Mouse (Mus musculus) intestine, embryonic 16.5 days (tissue): ENCODE data around the gene Srf. TPM values are rescaled to one million over a fixed set of nuclear protein-coding genes. Genes with fewer than 3 reads are reported as not detected.

ENCODE experiments used
- ATAC-seq: fragments of 200-750 bp; cut with Nextera tagmentation; 2 replicates; pipeline ENCODE4 v1.8.0; 2017; ENCODE audit warnings: moderate TSS enrichment, moderate library complexity
- H3K27ac ChIP-seq: fragments of 300-500 bp; sonication (generic); 2 replicates; pipeline ENCODE4 v1.5.1; 2014; ENCODE audit warnings: mild to moderate bottlenecking, low read length
- H3K27me3 ChIP-seq: fragments of 300-500 bp; sonication (generic); replicated peaks from 2 replicates; pipeline ENCODE4 v1.6.1; 2014; ENCODE audit warnings: low read length, control low read depth, mixed read lengths; ENCODE audit not compliant: control insufficient read depth, insufficient read depth
- H3K36me3 ChIP-seq: fragments of 300-500 bp; sonication (generic); 2 replicates; pipeline ENCODE4 v1.6.1; 2014; ENCODE audit warnings: low read length, control low read depth; ENCODE audit not compliant: control insufficient read depth, insufficient read depth
- H3K4me1 ChIP-seq: fragments of 300-500 bp; sonication (generic); 2 replicates; pipeline ENCODE4 v1.6.1; 2014; ENCODE audit warnings: low read length, control low read depth, mixed read lengths; ENCODE audit not compliant: control insufficient read depth, insufficient read depth
- H3K4me2 ChIP-seq: fragments of 300-500 bp; sonication (generic); 2 replicates; pipeline ENCODE4 v1.6.1; 2014; ENCODE audit warnings: low read depth, low read length, control low read depth
- H3K4me3 ChIP-seq: fragments of 300-500 bp; sonication (generic); 2 replicates; pipeline ENCODE4 v1.5.1; 2014; ENCODE audit warnings: mild to moderate bottlenecking, low read length
- H3K9ac ChIP-seq: fragments of 300-500 bp; sonication (generic); 2 replicates; pipeline ENCODE4 v1.6.1; 2014; ENCODE audit warnings: low read depth, low read length
- H3K9me3 ChIP-seq: fragments of 300-500 bp; sonication (generic); 2 replicates; pipeline ENCODE4 v1.6.1; 2016; ENCODE audit warnings: low read length, control low read depth; ENCODE audit not compliant: control insufficient read depth
- WGBS: fragments of 180-500 bp; shearing (Covaris S2); extraction: QIAGEN DNeasy Blood & Tissue Kit; methylation state at CpG from one replicate; pipeline ENCODE4 v1.1.7; 2014; 5-methylcytosine and 5-hydroxymethylcytosine counted together
- polyA plus RNA-seq: library from polyadenylated mRNA; unstranded; fragments of >200 nt; fragmentation: Nextera tagmentation; extraction: Ambion mirVana; gene quantifications from 2 replicates; pipeline ENCODE4 v1.2.1, GENCODE M21; 2015

Gene Srf
- polyA plus RNA-seq = 4.9 and 5.9 TPM in 2 replicates

- Histone ChIP-seq H3K4me2 (peak within 1 kb of the TSS; percentile 82), H3K9me3 (no peaks in the 10 kb centered on the region), H3K4me1 (peaks cover 29% of the 10 kb centered on the region), H3K4me3 (peak within 1 kb of the TSS; percentile 97), H3K36me3 (peaks cover 9% of the 10 kb centered on the region; the same call in 1 of the 2 replicates), H3K27me3 (no peaks in the 10 kb centered on the region), H3K27ac (peak within 1 kb of the TSS; percentile 93), H3K9ac (peak within 1 kb of the TSS; percentile 100)
- peak; percentile 95 for ATAC-seq
- under 1% methylated on average over 85 of the region's 87 CpGs for WGBS
Measured at GRCm38 (mm10) chr17:46555673-46556583, at the start of gene Srf. Gene Srf, minus strand, starts transcription at chr17:46556175.

GRCm38 (mm10) chr17:46605126-46605525 lies 49.2 kb upstream of the Srf start:
- Histone ChIP-seq H3K36me3 (no peaks in the 10 kb centered on the region), H3K4me2 (no peak overlapping the region), H3K27me3 (no peaks in the 10 kb centered on the region), H3K4me3 (no peak overlapping the region), H3K27ac (no peak overlapping the region), H3K9ac (no peak overlapping the region), H3K4me1 (peaks cover 16% of the 10 kb centered on the region; the same call in 1 of the 2 replicates), H3K9me3 (no peaks in the 10 kb centered on the region)
- no peak for ATAC-seq
- WGBS = 60% methylated on average over 5 of the region's 5 CpGs

GRCm38 (mm10) chr17:46603229-46603628 lies 47.3 kb upstream of the Srf start:
- no peak overlapping the region for H3K9ac ChIP-seq
- ATAC-seq = no peak
- WGBS = 96% methylated on average over 4 of the region's 4 CpGs
- H3K4me2 ChIP-seq = no peak overlapping the region
- H3K9me3 ChIP-seq = no peaks in the 10 kb centered on the region
- no peak overlapping the region for H3K27ac ChIP-seq
- H3K36me3 ChIP-seq = no peaks in the 10 kb centered on the region
- H3K4me3 ChIP-seq = no peak overlapping the region
- no peaks in the 10 kb centered on the region for H3K27me3 ChIP-seq
- H3K4me1 ChIP-seq = peaks cover 11% of the 10 kb centered on the region; the same call in 1 of the 2 replicates

GRCm38 (mm10) chr17:46602212-46602611 lies 46.2 kb upstream of the Srf start:
- H3K27ac ChIP-seq = no peak overlapping the region; the same call in 1 of the 2 replicates
- H3K4me3 ChIP-seq = no peak overlapping the region
- H3K9me3 ChIP-seq = no peaks in the 10 kb centered on the region
- peaks cover 11% of the 10 kb centered on the region; the same call in 1 of the 2 replicates for H3K4me1 ChIP-seq
- no peaks in the 10 kb centered on the region for H3K27me3 ChIP-seq
- no peak overlapping the region for H3K9ac ChIP-seq
- H3K4me2 ChIP-seq = no peak overlapping the region
- ATAC-seq = peak; percentile 23; the same call in 1 of the 2 replicates
- no peaks in the 10 kb centered on the region for H3K36me3 ChIP-seq
- WGBS = 63% methylated on average over 9 of the region's 9 CpGs

- no peak overlapping the region for H3K4me2 ChIP-seq
- peaks cover 11% of the 10 kb centered on the region; the same call in 1 of the 2 replicates for H3K4me1 ChIP-seq
- no peak overlapping the region for H3K4me3 ChIP-seq
- no peak for ATAC-seq
- H3K27ac ChIP-seq = no peak overlapping the region
- no peaks in the 10 kb centered on the region for H3K36me3 ChIP-seq
- WGBS = 90% methylated on average over 2 of the region's 2 CpGs
- no peaks in the 10 kb centered on the region for H3K9me3 ChIP-seq
- no peaks in the 10 kb centered on the region for H3K27me3 ChIP-seq
- no peak overlapping the region for H3K9ac ChIP-seq
Measured at GRCm38 (mm10) chr17:46600569-46600968, 44.6 kb upstream of the Srf start.

- no peak overlapping the region for H3K4me3 ChIP-seq
- no peak overlapping the region for H3K9ac ChIP-seq
- peaks cover 14% of the 10 kb centered on the region for H3K4me1 ChIP-seq
- no peak overlapping the region for H3K4me2 ChIP-seq
- H3K9me3 ChIP-seq = no peaks in the 10 kb centered on the region
- no peak overlapping the region for H3K27ac ChIP-seq
- no peak for ATAC-seq
- 85% methylated on average over 4 of the region's 4 CpGs for whole genome bisulfite sequencing
- H3K36me3 ChIP-seq = no peaks in the 10 kb centered on the region
- no peaks in the 10 kb centered on the region for H3K27me3 ChIP-seq
Measured at GRCm38 (mm10) chr17:46598963-46599362, 43.0 kb upstream of the Srf start.

GRCm38 (mm10) chr17:46597956-46598355 lies 42.0 kb upstream of the Srf start:
- no peaks in the 10 kb centered on the region for H3K27me3 ChIP-seq
- no peaks in the 10 kb centered on the region for H3K36me3 ChIP-seq
- ATAC-seq = no peak
- 78% methylated on average over 11 of the region's 11 CpGs for WGBS
- peaks cover 17% of the 10 kb centered on the region for H3K4me1 ChIP-seq
- no peak overlapping the region for H3K4me2 ChIP-seq
- no peak overlapping the region for H3K9ac ChIP-seq
- H3K4me3 ChIP-seq = no peak overlapping the region
- no peaks in the 10 kb centered on the region for H3K9me3 ChIP-seq
- no peak overlapping the region for H3K27ac ChIP-seq

GRCm38 (mm10) chr17:46595336-46595735 lies 39.4 kb upstream of the Srf start:
- Histone ChIP-seq H3K9me3 (no peaks in the 10 kb centered on the region), H3K9ac (0 out of 2 replicates have a peak overlapping the region, but pooled peaks have one; percentile 10), H3K27me3 (no peaks in the 10 kb centered on the region), H3K27ac (0 out of 2 replicates have a peak overlapping the region, but pooled peaks have one; percentile 65), H3K4me1 (peaks cover 19% of the 10 kb centered on the region; the same call in 1 of the 2 replicates), H3K4me3 (no peak overlapping the region), H3K4me2 (no peak overlapping the region), H3K36me3 (peaks cover 3% of the 10 kb centered on the region; the same call in 1 of the 2 replicates)
- no peak for ATAC-seq
- WGBS = 81% methylated on average over 6 of the region's 6 CpGs

GRCm38 (mm10) chr17:46594606-46595005 lies 38.6 kb upstream of the Srf start:
- Histone ChIP-seq H3K27ac (peak overlapping the region; percentile 65), H3K27me3 (no peaks in the 10 kb centered on the region), H3K4me1 (peaks cover 20% of the 10 kb centered on the region; the same call in 1 of the 2 replicates), H3K9ac (peak overlapping the region; percentile 10; the same call in 1 of the 2 replicates), H3K4me2 (no peak overlapping the region), H3K36me3 (peaks cover 8% of the 10 kb centered on the region), H3K9me3 (no peaks in the 10 kb centered on the region), H3K4me3 (no peak overlapping the region)
- WGBS = 39% methylated on average over 9 of the region's 9 CpGs
- peak; percentile 53 for ATAC-seq
